Mouse (Mus musculus): ENCODE measurements around the gene Smim4. TPM values are rescaled to one million over a fixed set of nuclear protein-coding genes. Genes with fewer than 3 reads are reported as not detected.

Gene Smim4
- total RNA-seq, 2 experiments from 2014 or later = 24.6 to 33.8 TPM

DNA sequence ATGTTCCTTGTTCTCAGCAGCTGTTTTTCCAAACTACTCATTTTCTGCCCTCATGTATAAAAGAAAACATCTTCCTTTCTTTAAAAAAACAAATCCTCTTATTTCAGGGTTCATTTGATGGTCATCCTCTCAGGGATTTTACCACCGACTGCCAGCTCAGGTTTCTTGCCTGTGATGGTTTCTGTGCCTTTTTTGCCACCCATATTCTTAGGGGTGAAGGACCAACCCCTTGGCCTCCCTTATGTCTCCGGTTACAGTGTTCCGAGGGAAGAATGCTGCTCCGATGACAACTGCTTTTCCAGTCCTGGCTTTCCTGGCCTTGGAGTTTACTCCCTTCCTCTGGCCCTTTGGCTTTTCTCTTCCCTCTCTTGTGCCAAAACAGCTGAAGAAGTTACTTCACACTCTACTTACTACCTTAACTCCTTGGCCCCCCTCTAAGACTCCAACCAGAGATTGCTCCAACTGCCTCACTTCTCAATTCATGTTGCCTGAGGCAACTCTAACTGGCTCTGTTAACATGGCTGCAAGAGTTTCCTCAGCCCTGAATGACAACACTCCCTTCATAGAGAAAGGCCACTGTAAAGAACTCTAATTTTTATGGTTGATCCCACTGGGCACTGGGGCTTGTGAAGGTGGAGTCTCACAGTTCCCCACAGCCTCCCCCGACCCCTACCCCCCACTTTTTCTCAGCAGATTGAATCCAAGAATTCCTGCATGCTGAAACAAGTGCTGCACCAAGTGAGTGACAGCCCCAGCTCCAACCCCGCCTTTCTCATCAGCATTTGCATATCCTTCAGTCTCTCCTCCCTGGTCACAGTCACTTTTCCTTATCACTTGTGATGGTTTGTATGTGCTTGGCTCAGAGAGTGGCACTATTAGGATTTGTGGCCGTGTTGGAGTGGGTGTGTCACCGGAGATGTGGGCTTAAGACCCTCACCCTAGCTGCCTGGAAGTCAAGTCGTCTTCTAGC, 3.4 kb downstream of the Smim4 start:
- DNase-seq (ENCODE audit: low spot score) = peak; percentile 48

DNA sequence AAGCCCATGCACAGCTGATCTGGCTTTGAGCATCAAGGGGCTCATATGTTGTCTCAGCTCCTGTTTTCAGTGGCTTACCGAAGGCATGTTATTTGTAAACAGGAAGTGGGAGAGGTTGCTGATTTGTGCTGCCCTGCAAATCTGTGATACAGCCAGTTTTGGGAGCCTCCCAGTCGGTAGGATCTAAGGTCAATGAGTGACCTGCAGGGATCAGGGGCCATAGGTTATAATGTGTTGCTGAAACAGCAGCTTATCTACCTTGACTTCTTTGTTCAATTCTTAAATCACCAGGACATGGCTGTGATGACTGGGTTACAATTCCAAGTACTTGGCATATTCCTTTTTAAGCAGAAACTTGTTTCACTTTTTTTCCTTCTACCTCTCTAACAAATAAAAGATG, 13.2 kb downstream of the Smim4 start:
- DNase-seq (ENCODE audit: low spot score) = no peak

- no peak for DNase-seq (ENCODE audit: low spot score)
Observed at GRCm38 (mm10) chr14:31114011-31114410, 14.7 kb downstream of the Smim4 start.

GRCm38 (mm10) chr14:31112187-31112586, 16.6 kb downstream of the Smim4 start:
- no peak for DNase-seq (ENCODE audit: low spot score)

DNA sequence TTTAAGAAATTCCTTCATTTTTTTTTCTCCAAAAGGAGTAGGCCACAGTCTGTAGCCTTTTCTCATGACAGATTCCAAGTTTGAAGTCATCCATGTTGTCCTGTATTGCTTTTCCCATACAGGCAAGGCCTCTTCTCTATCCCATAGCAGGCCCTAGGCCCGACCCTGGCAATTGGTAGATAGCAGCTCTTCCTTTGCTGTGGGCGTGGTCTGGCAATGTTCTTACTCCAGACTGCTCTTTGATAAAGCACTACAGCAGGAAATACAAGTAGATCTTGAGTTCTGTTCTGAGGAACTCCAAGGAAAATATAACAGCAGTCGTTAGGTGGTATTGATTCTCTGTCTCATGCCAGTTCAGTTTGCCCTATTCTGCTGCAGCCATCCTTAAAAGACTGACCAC, 18.1 kb downstream of the Smim4 start:
- DNase-seq (ENCODE audit: low spot score) = no peak

- no peak for DNase-seq (ENCODE audit: low spot score)
Observed at GRCm38 (mm10) chr14:31105156-31105555, 23.6 kb downstream of the Smim4 start.

DNA sequence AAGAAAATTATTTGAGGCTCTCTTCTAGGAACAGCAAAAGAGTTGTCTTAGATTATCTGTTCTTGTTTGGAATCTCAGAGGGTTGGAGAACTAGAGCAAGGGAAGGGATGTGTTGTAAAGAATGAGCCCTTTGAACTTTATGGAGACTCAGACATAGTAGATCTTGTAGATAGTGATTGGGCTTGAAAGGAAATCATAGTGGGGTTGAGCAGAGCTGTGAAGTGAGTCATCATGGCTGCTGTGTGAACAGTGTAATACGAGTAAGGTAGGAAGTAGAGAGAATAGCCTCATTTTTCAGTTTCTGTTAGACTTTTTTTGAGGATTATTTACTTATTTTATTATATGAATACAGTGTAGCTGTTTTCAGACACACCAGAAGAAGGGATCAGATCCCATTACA, 38.8 kb downstream of the Smim4 start:
- no peak for DNase-seq (ENCODE audit: low spot score)

DNA sequence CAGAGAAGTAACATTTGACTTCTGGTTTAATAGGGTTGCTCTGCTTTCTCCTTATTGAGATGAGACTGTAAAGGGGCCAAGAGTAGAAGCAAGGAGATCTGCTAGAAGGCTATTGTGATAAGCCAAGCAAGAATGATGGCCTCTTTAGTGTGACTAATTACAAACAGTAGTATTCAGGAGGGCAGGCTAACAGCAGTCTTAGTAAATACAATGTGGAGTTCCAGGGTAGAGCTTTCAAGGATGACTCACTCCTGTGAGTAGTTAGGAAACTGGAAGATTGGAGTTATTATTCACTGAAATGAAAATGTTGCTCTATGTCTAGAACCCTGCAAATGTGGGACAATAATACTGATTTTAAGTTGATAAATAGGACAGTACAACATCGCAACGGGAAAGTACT, 40.2 kb downstream of the Smim4 start:
- DNase-seq (ENCODE audit: low spot score) = no peak

DNA sequence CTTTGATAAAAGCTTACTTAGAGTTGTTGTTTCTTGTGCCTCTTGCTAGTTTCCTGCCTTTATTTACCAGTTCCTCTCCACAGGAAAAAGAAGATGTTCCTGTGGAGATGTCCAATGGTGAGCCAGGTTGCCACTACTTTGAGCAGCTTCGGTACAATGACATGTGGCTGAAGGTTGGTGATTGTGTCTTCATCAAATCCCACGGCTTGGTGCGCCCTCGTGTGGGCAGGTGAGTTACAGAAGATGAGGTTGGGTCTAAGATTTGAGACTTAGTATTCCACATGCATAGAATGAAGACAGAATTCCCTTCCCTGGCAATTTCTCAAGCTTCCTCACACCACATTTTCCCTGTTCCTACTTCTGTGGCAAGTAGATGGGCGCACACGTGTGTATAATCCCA, 41.3 kb downstream of the Smim4 start:
- no peak for DNase-seq (ENCODE audit: low spot score)

DNA sequence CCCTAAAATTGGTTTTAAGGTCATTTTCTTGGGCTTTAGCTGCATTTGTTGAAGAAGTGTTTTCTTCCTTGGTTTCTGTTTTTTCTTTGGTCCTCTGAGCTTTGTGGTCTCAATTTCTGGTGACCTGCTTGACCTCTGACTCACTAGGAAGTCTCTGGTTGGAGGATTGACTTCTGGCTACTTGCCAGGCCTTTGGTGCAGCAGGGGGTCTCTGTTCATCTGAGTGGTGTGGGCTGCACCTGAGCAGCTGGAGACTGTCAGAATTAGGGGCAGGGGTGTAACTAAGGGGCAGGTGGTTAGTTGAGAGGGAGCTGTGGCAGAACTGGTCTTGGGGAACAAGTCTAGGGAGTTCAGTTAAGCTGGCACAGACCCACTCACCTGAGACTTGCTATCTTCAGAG, 47.6 kb downstream of the Smim4 start:
- DNase-seq (ENCODE audit: low spot score) = no peak

- DNase-seq (ENCODE audit: low spot score) = no peak
Observed at GRCm38 (mm10) chr14:31079313-31080028, 49.3 kb downstream of the Smim4 start.

- DNase-seq (ENCODE audit: low spot score) = no peak
Observed at GRCm38 (mm10) chr14:31078597-31079208, 50.1 kb downstream of the Smim4 start.

- DNase-seq (ENCODE audit: low spot score) = no peak
Observed at GRCm38 (mm10) chr14:31069086-31069733, 59.5 kb downstream of the Smim4 start.

GRCm38 (mm10) chr14:31062277-31062676, 66.5 kb downstream of the Smim4 start:
- no peak for DNase-seq (ENCODE audit: low spot score)

DNA sequence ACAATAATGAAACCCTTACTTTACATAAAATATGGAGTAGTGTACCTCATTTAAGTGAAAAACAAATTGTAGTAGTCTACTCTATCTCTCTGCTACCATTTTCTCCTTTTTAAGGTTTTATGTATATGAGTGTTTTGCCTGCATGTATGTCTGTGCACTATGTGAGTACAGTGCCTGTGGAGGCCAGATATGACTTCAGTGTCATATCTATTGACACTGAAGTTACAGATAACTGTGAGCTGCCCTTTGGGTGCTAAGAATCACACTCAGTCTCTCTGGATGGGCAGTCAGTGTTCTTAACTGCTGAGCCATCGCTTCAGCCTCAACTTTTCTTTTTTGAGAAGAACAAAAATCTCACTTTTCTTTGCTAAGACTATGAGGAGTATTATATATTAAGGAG, 82.9 kb downstream of the Smim4 start:
- DNase-seq (ENCODE audit: low spot score) = no peak

DNA sequence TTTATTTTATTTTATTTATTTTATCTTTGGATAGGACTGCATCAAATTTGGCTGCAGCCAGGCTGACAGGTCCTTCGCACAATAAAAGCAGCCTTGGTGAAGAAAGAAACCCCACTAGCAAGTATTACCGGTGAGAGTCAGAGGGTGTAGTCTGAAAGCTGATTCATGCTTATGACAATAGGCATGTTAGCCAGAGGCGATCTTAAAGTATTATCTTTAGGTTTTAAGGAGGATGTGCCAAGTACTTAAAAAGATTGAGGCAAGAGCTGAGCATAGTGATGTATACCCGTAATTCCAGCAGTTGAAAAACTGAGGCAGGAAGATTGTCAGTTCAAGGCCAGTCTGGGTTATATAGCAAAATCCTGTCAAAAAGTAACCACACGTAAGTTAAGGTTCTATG, 83.5 kb downstream of the Smim4 start:
- no peak for DNase-seq (ENCODE audit: low spot score)

Other genes starting within 250 kb of the Smim4 start
- gene Mustn1, start 249.8 kb downstream of the Smim4 start, total RNA-seq (2021) = 100 to 1,000 TPM in 1 of 2 experiments, 10 to 100 TPM in 1; 81.2 to 174 TPM
- under 1 TPM; 0.09 to 1.00 TPM for gene Itih4, start 242.5 kb downstream of the Smim4 start, total RNA-seq (2021)
- gene Itih3, start 205.2 kb downstream of the Smim4 start, total RNA-seq (2021) = under 1 TPM; 0.37 to 0.40 TPM
- under 1 TPM in 1 of 2 experiments, not detected in 1; 0.28 TPM for gene Itih1, start 185.7 kb downstream of the Smim4 start, total RNA-seq (2021)
- 1 to 10 TPM; 3.9 to 4.3 TPM for gene Nek4, start 177.6 kb downstream of the Smim4 start, total RNA-seq (2021)
- gene Glt8d1, start 127.6 kb downstream of the Smim4 start, total RNA-seq (2021) = 10 to 100 TPM in 1 of 2 experiments, 1 to 10 TPM in 1; 9.7 to 12.0 TPM
- 100 to 1,000 TPM; 129 to 132 TPM for gene Spcs1, start 127.3 kb downstream of the Smim4 start, total RNA-seq (2021)
- gene Pbrm1, start 109.8 kb downstream of the Smim4 start, total RNA-seq (2021) = 10 to 100 TPM; 40.1 to 41.1 TPM
- 10 to 100 TPM; 31.8 to 31.9 TPM for gene Gnl3, start 109.8 kb downstream of the Smim4 start, total RNA-seq (2021)
- gene Nt5dc2, start 2.1 kb upstream of the Smim4 start, total RNA-seq (2021) = 1 to 10 TPM in 1 of 2 experiments, under 1 TPM in 1; 0.57 to 1.3 TPM
- 10 to 100 TPM in 1 of 2 experiments, 1 to 10 TPM in 1; 9.7 to 16.7 TPM for gene Stab1, start 39.7 kb upstream of the Smim4 start, total RNA-seq (2021)
- 100 to 1,000 TPM; 566 to 705 TPM for gene Tnnc1, start 79.4 kb upstream of the Smim4 start, total RNA-seq (2021)
- 10 to 100 TPM; 52.3 to 59.6 TPM for gene Nisch, start 88.0 kb upstream of the Smim4 start, total RNA-seq (2021)
- 1 to 10 TPM; 5.8 to 7.0 TPM for gene Sema3g, start 88.9 kb upstream of the Smim4 start, total RNA-seq (2021)
- 10 to 100 TPM in 1 of 2 experiments, 1 to 10 TPM in 1; 9.2 to 10.8 TPM for gene Phf7, start 122.4 kb upstream of the Smim4 start, total RNA-seq (2021)
- 10 to 100 TPM; 40.7 to 46.8 TPM for gene Bap1, start 122.5 kb upstream of the Smim4 start, total RNA-seq (2021)
- under 1 TPM; 0.14 to 0.16 TPM for gene Dnah1, start 194.9 kb upstream of the Smim4 start, total RNA-seq (2021)
- 10 to 100 TPM; 27.2 to 30.2 TPM for gene Capn7, start 207.7 kb upstream of the Smim4 start, total RNA-seq (2021)